Mouse (Mus musculus) C2C12 (cell line): ENCODE measurements around the gene Narfl. TPM values are rescaled to one million over a fixed set of nuclear protein-coding genes. Genes with fewer than 3 reads are reported as not detected.
A peak's percentile ranks its signal among the peaks of the same experiment; 100 is the strongest.

ENCODE experiments used
- H3K27me3 ChIP-seq: one replicate; pipeline ENCODE4 v1.6.1; 2011; ENCODE audit not compliant: control insufficient read depth, insufficient read depth, insufficient read length
- H3K36me3 ChIP-seq: one replicate; pipeline ENCODE4 v1.6.1; 2011; ENCODE audit not compliant: control insufficient read depth, insufficient read depth
- H3K4me3 ChIP-seq: one replicate; pipeline ENCODE4 v1.5.1; 2011; ENCODE audit warnings: mild to moderate bottlenecking, control low read depth; ENCODE audit not compliant: poor library complexity, insufficient read depth, severe bottlenecking
- H3K79me2 ChIP-seq: one replicate; pipeline ENCODE4 v1.6.1; 2011; ENCODE audit not compliant: control insufficient read depth, insufficient read depth
- H3K79me3 ChIP-seq: one replicate; pipeline ENCODE4 v1.6.1; 2011; ENCODE audit warnings: low read depth, control low read depth
- H3ac ChIP-seq: one replicate; pipeline ENCODE3; 2011; ENCODE audit warnings: low read depth; ENCODE audit not compliant: control insufficient read depth, insufficient read length
- CEBPB ChIP-seq: IDR thresholded peaks from one replicate; pipeline ENCODE4 v1.6.1; 2011; ENCODE audit warnings: low read depth, mild to moderate bottlenecking, control low read depth, moderate library complexity
- CTCF ChIP-seq: IDR thresholded peaks from one replicate; pipeline ENCODE4 v1.5.1; 2011; ENCODE audit not compliant: control insufficient read depth, insufficient read depth, insufficient read length
- FOSL1 ChIP-seq: IDR thresholded peaks from one replicate; pipeline ENCODE4 v1.8.0; 2011; ENCODE audit warnings: mild to moderate bottlenecking, low read length; ENCODE audit not compliant: poor library complexity, insufficient read depth, severe bottlenecking
- MAX ChIP-seq: IDR thresholded peaks from one replicate; pipeline ENCODE4 v1.6.1; 2011; ENCODE audit warnings: mild to moderate bottlenecking, control low read depth
- MYOD1 ChIP-seq: IDR thresholded peaks from one replicate; pipeline ENCODE4 v1.6.1; 2011; ENCODE audit warnings: low read depth; ENCODE audit not compliant: control insufficient read depth, insufficient read length
- MYOG ChIP-seq: IDR thresholded peaks from one replicate; pipeline ENCODE4 v1.6.1; 2011; ENCODE audit not compliant: control insufficient read depth, insufficient read length; ENCODE audit errors: extremely low read depth
- USF1 ChIP-seq: IDR thresholded peaks from one replicate; pipeline ENCODE4 v1.6.1; 2011; ENCODE audit warnings: low read depth, mild to moderate bottlenecking, control low read depth, moderate library complexity
- polyA plus RNA-seq: library from polyadenylated mRNA; unstranded; fragments of >200 nt; fragmentation: generic; extraction: Trizol; gene quantifications from one replicate; pipeline ENCODE4 v1.2.1, GENCODE M21; 2012; ENCODE audit warnings: missing spikeins

Narfl gene
- polyA plus RNA-seq, 1 experiment = 19.3 TPM

- H3ac ChIP-seq = peak overlapping the region; percentile 85
- H3K79me2 ChIP-seq = peaks cover 30% of the 10 kb centered on the region
- peak overlapping the region; percentile 79 for H3K4me3 ChIP-seq
- H3K36me3 ChIP-seq = peaks cover 4% of the 10 kb centered on the region
- TF ChIP-seq MAX (no peak), CEBPB (no peak), MYOG (no peak), FOSL1 (no peak)
- H3K27me3 ChIP-seq = no peaks in the 10 kb centered on the region
- H3K79me3 ChIP-seq = peaks cover 7% of the 10 kb centered on the region
These were observed 18.4 kb downstream of the Narfl start for GRCm38 (mm10) chr17:25791843-25792527.

GRCm38 (mm10) chr17:25792615-25793014 is 19.0 kb downstream of the Narfl start, which contains the start of gene Fam173a:
Fam173a (minus strand) TSS chr17:25792901.
- H3ac ChIP-seq = peak within 1 kb of the TSS; percentile 85
- peaks cover 7% of the 10 kb centered on the region for H3K79me3 ChIP-seq
- H3K79me2 ChIP-seq = peaks cover 30% of the 10 kb centered on the region
- no peak for TF ChIP-seq MYOD1
- TF ChIP-seq USF1 = no peak
- no peak for TF ChIP-seq CEBPB
- no peak for TF ChIP-seq MYOG
- TF ChIP-seq MAX = no peak
- TF ChIP-seq CTCF = no peak
- no peak for TF ChIP-seq FOSL1
- H3K4me3 ChIP-seq = peak within 1 kb of the TSS; percentile 79
- no peaks in the 10 kb centered on the region for H3K27me3 ChIP-seq
- H3K36me3 ChIP-seq = peaks cover 4% of the 10 kb centered on the region

DNA sequence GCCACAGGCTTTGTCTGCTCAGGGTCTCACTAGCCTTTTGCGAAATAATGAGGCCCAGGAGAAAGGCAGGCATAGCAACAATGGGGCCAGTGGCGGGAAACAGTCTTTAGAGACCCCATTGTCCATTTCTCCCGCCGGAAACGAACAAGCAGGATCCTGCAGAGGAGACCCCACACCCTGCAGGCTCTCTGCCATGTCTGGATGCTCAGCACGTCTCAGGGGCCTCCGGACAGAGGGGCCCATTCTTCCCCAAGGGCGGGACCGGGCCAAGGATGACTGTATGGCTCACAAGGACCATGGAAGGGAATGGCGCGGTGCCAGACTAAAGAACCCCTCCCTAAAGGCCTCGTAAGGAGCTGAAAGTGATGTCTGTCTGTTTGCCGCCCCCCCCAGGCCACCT is 20.6 kb downstream of the Narfl start:
- Histone ChIP-seq H3K79me2 (peaks cover 30% of the 10 kb centered on the region), H3K36me3 (peaks cover 4% of the 10 kb centered on the region), H3K79me3 (peaks cover 7% of the 10 kb centered on the region), H3ac (no peak overlapping the region), H3K27me3 (no peaks in the 10 kb centered on the region), H3K4me3 (no peak overlapping the region)
- no peak for TF ChIP-seq MAX
- no peak for TF ChIP-seq CEBPB
- no peak for TF ChIP-seq USF1
- TF ChIP-seq MYOG = no peak
- no peak for TF ChIP-seq MYOD1
- no peak for TF ChIP-seq FOSL1
- TF ChIP-seq CTCF = no peak

GRCm38 (mm10) chr17:25794998-25795397 is 21.4 kb downstream of the Narfl start:
- Histone ChIP-seq H3K4me3 (no peak overlapping the region), H3ac (no peak overlapping the region)

GRCm38 (mm10) chr17:25795609-25796092 is 22.1 kb downstream of the Narfl start, which contains the start of gene AC134908.4:
AC134908.4 (minus strand) TSS chr17:25795659.
- no peaks in the 10 kb centered on the region for H3K27me3 ChIP-seq
- H3K4me3 ChIP-seq = peak within 1 kb of the TSS; percentile 51
- H3ac ChIP-seq = peak within 1 kb of the TSS; percentile 66
- TF ChIP-seq MYOD1 (no peak), USF1 (no peak), FOSL1 (no peak), CEBPB (no peak), MAX (no peak), CTCF (no peak), MYOG (no peak)
- peaks cover 7% of the 10 kb centered on the region for H3K79me3 ChIP-seq
- no peaks in the 10 kb centered on the region for H3K36me3 ChIP-seq
- peaks cover 27% of the 10 kb centered on the region for H3K79me2 ChIP-seq

More at GRCm38 (mm10) chr17:25794998-25795397, 21.4 kb downstream of the Narfl start:
- H3K36me3 ChIP-seq = no peaks in the 10 kb centered on the region
- H3K79me3 ChIP-seq = peaks cover 7% of the 10 kb centered on the region
- no peaks in the 10 kb centered on the region for H3K27me3 ChIP-seq
- peaks cover 30% of the 10 kb centered on the region for H3K79me2 ChIP-seq
- TF ChIP-seq MYOD1 (no peak), MYOG (no peak), MAX (no peak), USF1 (no peak)

- TF ChIP-seq CTCF (no peak), MYOD1 (no peak), MYOG (no peak), CEBPB (no peak), USF1 (no peak), MAX (no peak), FOSL1 (no peak)
These were observed 22.7 kb downstream of the Narfl start for GRCm38 (mm10) chr17:25796211-25796771.

More at GRCm38 (mm10) chr17:25796211-25796771, 22.7 kb downstream of the Narfl start:
- no peaks in the 10 kb centered on the region for H3K27me3 ChIP-seq
- no peaks in the 10 kb centered on the region for H3K36me3 ChIP-seq
- H3K79me3 ChIP-seq = peaks cover 5% of the 10 kb centered on the region
- peak overlapping the region; percentile 51 for H3K4me3 ChIP-seq
- H3ac ChIP-seq = peak overlapping the region; percentile 66
- peaks cover 21% of the 10 kb centered on the region for H3K79me2 ChIP-seq
